Mouse (Mus musculus) thymus, postnatal 36 days (tissue): Measurements from ENCODE around the gene Gm11077.

Experiments
- DNase-seq, 2 experiments: peaks; one replicate each; pipeline ENCODE4 v3.0.0; 2022; ENCODE audit warnings: mixed read lengths in 2 of 2

The Gm11077 gene

DNA sequence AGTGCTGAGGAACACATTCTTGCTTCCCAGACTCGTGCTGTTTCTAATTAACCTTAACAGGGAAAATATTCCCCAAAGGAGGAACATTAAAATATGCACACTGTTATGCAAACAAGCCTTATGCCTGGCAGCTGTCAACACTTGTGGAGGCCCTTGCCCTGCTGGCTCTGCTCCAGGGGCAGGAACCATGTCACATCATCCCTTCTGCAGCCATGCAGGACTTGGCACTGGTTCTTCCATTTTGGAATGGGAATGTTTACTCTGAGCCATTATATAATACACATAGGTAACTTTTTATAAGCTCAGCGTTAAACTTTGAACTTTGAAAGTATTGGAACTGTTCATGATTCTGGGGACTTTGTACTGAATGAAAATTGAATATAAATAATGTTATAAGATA is 18.5 kb downstream of the Gm11077 start:
- DNase-seq = no peak

DNA sequence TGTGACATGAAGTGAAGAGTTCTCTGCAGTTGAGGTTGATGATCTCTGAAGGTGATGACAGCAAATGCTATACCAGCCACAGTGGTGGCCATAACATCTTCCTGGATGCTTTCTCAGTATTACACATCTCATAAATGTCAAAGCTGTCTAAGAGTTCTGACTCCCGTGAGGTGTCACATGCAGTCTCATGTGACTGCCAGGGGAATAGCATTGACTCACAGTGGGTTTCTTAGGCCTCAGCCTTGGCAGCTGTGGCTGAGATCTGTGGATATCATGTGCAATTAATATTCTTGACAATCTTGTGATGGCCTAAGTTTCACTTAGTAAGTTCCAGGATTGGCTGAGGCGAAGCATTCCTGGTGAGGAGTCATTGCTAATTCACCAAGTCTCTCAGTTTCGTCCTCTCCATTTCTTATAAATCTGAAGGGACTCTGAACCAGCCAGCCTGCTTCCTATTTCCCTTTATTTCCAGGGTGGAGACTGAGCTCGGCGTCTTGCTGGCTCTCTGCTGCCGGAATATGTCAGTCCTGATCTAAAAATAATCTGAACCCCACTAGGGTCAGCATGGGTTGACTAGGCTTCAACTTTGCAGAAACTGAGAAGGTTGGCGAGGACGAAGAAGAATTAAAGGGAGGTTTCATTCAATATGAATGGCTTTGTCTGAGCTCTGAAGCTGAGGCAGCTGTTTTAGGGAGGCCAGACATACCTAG is 21.4 kb downstream of the Gm11077 start:
- no peak for DNase-seq

DNA sequence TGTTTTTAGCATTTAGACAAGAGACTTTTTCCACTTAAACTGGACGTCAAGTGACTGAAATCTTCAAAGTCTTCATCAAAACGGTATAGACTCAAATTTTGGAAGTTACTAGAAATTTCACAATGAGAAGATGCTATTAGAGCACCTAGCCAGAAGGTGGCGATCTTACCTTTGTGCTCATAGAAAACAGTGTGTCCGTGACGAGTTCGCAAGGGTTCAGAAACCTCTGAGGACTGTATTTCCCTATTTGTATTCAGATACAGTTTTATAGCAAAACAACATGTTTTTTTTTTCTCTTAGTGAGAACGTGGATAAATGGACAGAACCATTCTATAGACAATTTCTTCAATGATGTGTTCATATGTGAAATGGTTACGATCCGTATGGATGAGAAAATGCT is 37.3 kb downstream of the Gm11077 start:
- DNase-seq = no peak

DNA sequence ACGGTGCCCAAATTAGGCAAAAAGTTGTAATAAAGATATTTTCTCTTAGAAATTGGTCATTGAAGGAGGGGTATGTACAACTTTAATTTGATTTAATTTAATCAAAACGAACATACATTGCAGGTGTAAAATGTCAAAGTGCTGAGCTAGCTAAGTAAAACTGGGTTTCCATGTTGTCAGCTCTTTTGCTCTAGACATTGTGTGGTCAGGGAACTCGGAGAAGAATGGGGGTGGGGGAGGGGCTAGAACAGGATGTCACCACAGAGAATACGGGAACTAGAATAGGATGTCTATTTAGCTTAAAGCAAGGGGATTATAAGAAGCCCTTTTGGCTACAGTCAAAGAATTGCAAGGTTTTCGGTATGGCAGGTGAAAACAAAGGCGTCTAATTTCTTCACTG is 38.2 kb downstream of the Gm11077 start:
- no peak for DNase-seq

DNA sequence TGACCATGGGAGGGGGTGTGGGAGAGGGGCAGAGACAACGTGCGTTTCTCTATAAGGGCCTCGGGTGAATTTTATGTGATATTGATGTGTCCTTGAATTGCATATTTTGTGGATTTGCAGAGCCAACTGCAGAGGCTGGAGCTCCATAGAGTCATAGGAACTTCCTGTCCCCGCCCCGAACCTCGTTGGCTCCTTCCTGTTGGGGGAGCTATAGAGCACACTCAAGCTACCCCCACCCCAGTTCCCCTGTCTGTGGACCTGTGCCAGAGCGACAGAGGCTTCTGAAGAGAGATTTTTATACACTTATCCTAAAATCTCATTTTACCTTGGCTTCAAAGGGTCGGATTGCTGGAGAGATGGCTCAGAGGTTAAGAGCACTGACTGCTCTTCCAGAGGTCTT is 39.1 kb downstream of the Gm11077 start:
- peak in 1 of 2 experiments; percentile 3 for DNase-seq

DNA sequence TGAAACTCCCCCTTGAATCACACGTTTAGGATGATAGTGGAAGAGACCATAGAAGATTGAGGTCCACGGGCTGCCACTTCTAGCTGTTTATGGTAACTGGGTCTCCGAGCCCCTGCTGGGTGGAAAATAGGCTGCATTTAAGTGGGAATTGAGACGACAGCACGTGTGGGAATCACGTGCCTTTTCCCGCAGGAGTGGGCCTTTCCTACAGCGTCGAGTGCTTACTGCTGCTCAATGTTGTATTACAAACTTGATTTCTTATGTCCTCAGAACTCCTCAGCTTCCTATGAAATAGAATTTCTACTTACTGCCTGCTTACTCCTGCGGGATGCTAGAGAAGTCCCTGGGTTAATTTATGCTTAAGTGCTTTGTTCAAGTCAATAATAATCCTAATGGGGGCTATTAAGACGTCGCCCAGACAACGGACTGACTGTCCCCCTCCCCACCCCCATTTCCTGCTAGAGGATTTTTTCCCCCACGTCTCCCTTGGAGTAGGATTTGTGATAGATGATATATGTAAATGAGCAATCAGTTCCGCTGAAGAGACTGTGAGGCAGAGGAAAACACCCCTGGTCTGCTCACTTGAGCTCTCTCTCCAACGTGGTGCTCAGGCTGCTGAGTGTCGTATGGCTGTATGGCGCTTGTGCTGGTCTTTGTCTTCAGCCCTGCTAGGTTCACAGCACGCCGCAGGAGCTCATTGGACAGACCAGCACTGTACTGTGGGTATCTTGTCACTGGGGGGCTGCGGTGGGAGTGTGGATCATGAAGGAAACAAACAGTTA is 40.0 kb downstream of the Gm11077 start:
- DNase-seq = no peak

DNA sequence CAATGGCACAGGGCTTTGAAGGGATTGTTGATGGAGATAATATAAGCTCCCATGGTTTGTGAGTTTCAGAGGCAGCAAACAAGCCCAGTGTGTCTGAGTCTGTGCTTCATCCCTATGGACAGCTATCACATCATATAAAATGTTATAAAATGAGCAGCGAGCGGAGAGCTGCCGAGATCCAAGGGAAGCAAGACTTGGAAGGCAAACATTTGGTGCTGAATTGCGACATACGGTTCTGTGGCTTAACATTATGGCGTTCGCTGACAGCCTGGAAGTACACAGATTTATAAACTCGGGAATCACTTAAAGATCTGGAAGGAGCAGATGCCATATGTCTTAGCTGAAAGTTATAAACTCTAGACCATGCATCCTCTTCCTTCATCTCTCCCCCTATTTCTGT is 47.2 kb downstream of the Gm11077 start:
- DNase-seq = no peak

DNA sequence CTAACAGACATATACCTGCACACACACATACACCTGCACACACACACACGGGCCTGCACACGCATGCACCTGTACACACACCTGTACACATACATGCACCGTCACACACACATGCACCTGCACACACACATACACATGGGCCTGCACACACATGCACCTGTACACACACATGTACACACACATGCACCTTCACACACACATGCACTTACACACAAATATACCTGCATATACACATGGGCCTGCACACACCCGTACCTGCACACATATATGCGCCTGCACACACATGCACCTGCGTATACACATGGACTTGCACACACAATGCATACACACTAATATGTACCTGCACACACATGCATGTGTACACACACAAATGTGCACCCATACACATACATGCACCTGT is 53.4 kb downstream of the Gm11077 start:
- no peak for DNase-seq

DNA sequence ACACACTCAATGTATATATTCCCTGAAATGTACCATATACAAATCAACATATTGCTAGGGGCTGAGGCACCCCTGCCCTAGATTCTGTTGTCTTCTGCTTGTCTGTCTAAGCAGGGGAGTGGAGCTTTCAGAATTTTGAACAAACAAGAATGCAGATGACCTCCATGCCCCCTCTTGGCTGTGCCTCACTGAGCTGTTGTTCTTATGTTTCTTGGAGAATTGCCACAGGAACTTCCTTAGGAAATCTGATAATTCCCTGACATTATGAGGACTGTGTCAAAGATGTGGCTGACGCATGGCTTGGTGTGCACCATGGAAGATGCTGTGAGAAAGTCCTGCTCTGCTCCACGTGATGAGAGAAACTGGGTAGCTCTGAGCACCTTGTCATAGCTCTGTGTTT is 57.0 kb downstream of the Gm11077 start:
- no peak for DNase-seq

DNA sequence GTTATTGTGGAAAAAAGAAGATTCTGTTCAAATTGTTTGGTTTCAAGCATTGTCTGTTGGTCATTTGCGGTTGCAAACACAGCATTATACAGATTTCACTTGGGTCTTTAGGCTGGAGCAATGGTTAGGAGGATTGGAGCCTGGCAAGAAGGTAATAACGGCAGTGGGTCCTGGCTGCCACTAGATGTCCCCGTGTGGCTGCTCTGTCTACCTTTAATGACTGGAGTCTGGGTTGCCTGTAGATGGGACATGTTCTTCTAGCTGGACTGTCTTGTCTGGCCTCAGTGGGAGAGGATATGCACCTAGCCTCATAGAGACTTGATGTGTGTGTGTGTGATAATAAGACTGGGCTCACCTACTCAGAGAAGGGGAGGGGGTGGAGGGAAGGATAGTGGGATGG is 60.8 kb downstream of the Gm11077 start:
- DNase-seq = no peak

DNA sequence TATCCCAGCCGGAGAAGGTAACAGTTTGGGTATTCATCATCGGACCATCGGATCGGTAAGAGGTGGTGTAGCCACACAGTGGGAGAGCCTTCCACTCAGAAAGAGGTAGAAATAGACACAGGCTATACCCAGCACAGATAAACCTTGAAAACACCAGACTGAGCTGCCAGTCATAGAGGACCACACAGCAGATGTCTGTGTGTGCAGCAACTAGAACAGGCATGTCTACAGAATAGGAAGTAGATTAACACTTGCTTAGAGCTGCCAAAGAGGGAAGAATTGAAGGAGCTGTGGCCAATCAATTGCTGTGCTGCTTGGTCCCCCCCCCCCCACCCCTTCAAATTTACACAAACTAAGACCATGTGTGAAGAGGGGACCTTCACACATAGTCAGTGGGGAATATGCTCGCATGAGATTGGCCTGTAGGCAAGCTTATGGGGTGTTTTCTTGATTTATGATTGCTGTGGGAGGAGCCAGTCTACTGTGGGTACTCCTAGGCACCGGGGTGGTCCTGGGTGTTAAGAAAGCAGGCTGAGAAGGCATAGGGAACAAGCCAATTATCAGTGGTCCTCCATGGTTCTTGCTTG is 64.7 kb downstream of the Gm11077 start:
- no peak for DNase-seq

DNA sequence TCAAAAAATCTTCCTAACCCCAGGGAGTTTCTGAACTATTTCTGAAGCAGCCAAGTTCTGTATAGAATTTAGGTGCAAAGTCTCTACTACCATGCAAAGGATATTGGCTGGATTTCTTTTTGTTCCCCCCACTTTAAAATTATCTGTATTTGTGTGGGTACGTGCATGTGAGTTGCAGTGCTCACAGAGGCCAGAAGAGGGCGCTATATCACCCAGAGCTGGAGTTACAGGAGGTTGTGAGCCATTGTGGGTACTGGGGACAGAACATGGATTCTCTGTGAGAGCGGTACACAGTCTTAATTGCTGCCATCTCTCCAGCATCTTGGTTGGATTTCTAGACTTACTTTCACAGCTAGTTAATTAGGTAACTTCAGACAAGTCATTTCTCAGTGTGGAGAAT is 69.8 kb downstream of the Gm11077 start:
- DNase-seq = no peak

DNA sequence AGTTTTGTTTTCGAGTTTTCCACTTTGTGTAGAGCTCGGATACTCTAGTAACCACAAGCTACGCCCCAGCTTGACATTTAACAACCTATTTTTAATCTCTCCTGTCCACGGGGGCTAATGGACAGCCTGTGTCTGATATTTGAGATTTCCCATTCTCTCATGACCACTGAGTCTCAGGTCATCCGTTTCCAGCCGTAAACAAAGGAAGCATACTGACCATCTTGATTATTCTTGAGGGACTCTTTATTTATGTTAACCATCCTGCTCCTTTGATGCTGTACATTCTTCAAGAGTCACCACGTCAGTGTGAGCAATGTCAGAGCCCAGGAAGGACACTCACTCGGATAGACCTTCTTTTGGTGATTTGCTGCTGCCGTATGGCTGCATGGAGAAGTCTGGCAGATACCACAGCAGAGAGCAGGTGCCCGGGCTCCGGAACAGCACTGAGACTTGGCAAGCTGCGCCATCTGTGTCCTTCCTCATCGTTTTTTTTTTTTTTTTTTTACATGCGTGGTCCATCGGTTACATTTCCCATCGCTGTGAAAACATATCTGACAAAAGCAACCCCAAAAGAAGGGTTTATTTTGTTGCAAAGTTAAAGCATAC is 70.5 kb downstream of the Gm11077 start:
- no peak for DNase-seq

DNA sequence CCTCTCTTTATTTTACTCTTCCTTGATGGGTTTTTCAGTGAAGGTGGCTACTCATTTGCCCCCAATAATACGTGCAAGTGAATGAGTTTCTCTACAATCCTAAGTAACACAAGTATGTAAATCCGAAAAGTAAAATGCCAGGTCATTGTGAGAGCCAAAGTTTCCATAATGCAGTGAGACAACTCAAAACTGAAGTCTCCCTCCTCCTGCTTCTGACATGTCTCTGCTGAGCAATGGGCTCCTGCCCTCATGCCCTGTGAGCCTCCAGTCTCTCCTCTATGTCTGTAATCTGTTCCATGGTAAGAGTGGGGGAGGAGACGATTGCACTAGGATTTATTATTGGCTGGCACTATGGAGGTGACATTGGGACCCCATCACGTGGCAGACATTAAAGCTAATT is 71.5 kb downstream of the Gm11077 start:
- no peak for DNase-seq
